8 mouse cellular contexts compared by ENCODE assay signal in genomic region chr12:3982257-3982656, GRCm38 (mm10). TPM values are rescaled to one million over a fixed set of nuclear protein-coding genes. Genes with fewer than 3 reads are reported as not detected.
A peak's percentile ranks its signal among the peaks of the same experiment; 100 is the strongest.
DNase-seq lines count a peak whose midpoint lies in the region; ATAC-seq and TF ChIP-seq lines count a peak whose summit lies in the region.

No protein-coding gene starts in this region.

- H3K4me3 ChIP-seq in neural tube, embryonic 11.5 days (ENCODE audit: low read depth, low read length) = no peak overlapping the region
- H3K4me3 ChIP-seq in hindbrain, embryonic 14.5 days (replicated peaks; ENCODE audit: low read length) = peak overlapping the region; percentile 34
- H3K4me3 ChIP-seq in left cerebral cortex, adult 2 months = no peak overlapping the region; the same call in 1 of the 2 replicates

- H3K27ac ChIP-seq in neural tube, embryonic 11.5 days (ENCODE audit: low read depth, low read length) = no peak overlapping the region
- H3K27ac ChIP-seq in hindbrain, embryonic 14.5 days = peak overlapping the region; percentile 38; the same call in 1 of the 2 replicates
- peak overlapping the region; percentile 89 for H3K27ac ChIP-seq in left cerebral cortex, adult 2 months

- H3K9ac ChIP-seq in neural tube, embryonic 11.5 days (ENCODE audit: low read length) = no peak overlapping the region
- H3K9ac ChIP-seq in hindbrain, embryonic 14.5 days = peak overlapping the region; percentile 55

- peak overlapping the region; percentile 65 for H3K4me2 ChIP-seq in neural tube, embryonic 11.5 days (ENCODE audit: low read depth)
- peak overlapping the region; percentile 75 for H3K4me2 ChIP-seq in hindbrain, embryonic 14.5 days (replicated peaks)

- no peak; the same call in 1 of the 2 replicates for ATAC-seq in neural tube, embryonic 11.5 days (ENCODE audit: insufficient read depth, low FRiP score, low TSS enrichment)
- ATAC-seq in hindbrain, embryonic 14.5 days (ENCODE audit: low FRiP score) = no peak

- no peaks in the 10 kb centered on the region for H3K27me3 ChIP-seq in neural tube, embryonic 11.5 days (ENCODE audit: control insufficient read depth, insufficient read depth, low read length)
- H3K27me3 ChIP-seq in hindbrain, embryonic 14.5 days (ENCODE audit: control insufficient read depth, insufficient read depth, low read length) = no peaks in the 10 kb centered on the region

- 0 out of 2 replicates have a peak, but pooled peaks cover 2% of the 10 kb centered on the region for H3K4me1 ChIP-seq in neural tube, embryonic 11.5 days (ENCODE audit: control insufficient read depth, insufficient read depth, low read length)
- H3K4me1 ChIP-seq in hindbrain, embryonic 14.5 days (replicated peaks; ENCODE audit: control insufficient read depth, insufficient read depth, low read length) = peaks cover 18% of the 10 kb centered on the region; the same call in 1 of the 2 replicates

- no peak for TF ChIP-seq CTCF in left cerebral cortex, adult 2 months (IDR thresholded peaks at IDR 0.05)

- H3K9me3 ChIP-seq in neural tube, embryonic 11.5 days (ENCODE audit: control insufficient read depth, low read length) = no peaks in the 10 kb centered on the region
- no peaks in the 10 kb centered on the region for H3K9me3 ChIP-seq in hindbrain, embryonic 14.5 days (ENCODE audit: control insufficient read depth, low read length)

- no peak for DNase-seq in neural tube, embryonic 11.5 days (ENCODE audit: low spot score)
- DNase-seq in neural tube, embryonic 10.5 days (ENCODE audit: extremely low spot score, low spot score) = no peak
- DNase-seq in cerebellum, adult 8-10 months = peak; percentile 74
- peak; percentile 49 for DNase-seq in hindbrain, embryonic 14.5 days (ENCODE audit: low spot score)
- DNase-seq in left cerebral cortex, adult 2 months (ENCODE audit: extremely low spot score in 1 of 2, low spot score in 2 of 2) = peak; percentile 47 to 62
- DNase-seq in lung, postnatal 4 days = peak; percentile 69 to 79
- DNase-seq in telencephalon, adult 2 months (ENCODE audit: low read depth, low spot score) = peak; percentile 70
- no peak for DNase-seq in spleen, postnatal 14 days (ENCODE audit: low spot score in 2 of 2)

- intact Hi-C loops in left cerebral cortex, adult 2 months (cut with DNase I) = no loop called here

- WGBS in neural tube, embryonic 11.5 days = 28% methylated on average over 6 of the region's 6 CpGs
- 23% methylated on average over 6 of the region's 6 CpGs for WGBS in hindbrain, embryonic 14.5 days

- no peaks in the 10 kb centered on the region; the same call in 1 of the 2 replicates for H3K36me3 ChIP-seq in neural tube, embryonic 11.5 days (ENCODE audit: control insufficient read depth, insufficient read depth, low read length)
- peaks cover 47% of the 10 kb centered on the region for H3K36me3 ChIP-seq in hindbrain, embryonic 14.5 days (replicated peaks; ENCODE audit: control insufficient read depth, insufficient read depth)

RNA-seq across cellular contexts. Expression of gene Pomc, which starts 27.5 kb away (rescaled TPM):
- polyA plus RNA-seq in neural tube, embryonic 11.5 days (2014; fragmentation: Nextera tagmentation; extraction: Ambion mirVana) = 3.8 and 4.4 TPM in 2 replicates
- 3.3 and 3.9 TPM in 2 replicates for polyA plus RNA-seq in hindbrain, embryonic 14.5 days (2014; fragmentation: Nextera tagmentation; extraction: Ambion mirVana)
- 1 to 10 TPM; 1.6 to 2.8 TPM for total RNA-seq in left cerebral cortex, adult 2 months (2021)

RNA-seq across cellular contexts. Expression of gene Efr3b, which starts 56.5 kb away (rescaled TPM):
- 14.1 and 17.5 TPM in 2 replicates for polyA plus RNA-seq in neural tube, embryonic 11.5 days (2014; fragmentation: Nextera tagmentation; extraction: Ambion mirVana)
- polyA plus RNA-seq in hindbrain, embryonic 14.5 days (2014; fragmentation: Nextera tagmentation; extraction: Ambion mirVana) = 35.9 and 36.7 TPM in 2 replicates
- total RNA-seq in left cerebral cortex, adult 2 months (2021) = 100 to 1,000 TPM; 104 to 114 TPM

Comparison
In these comparisons a context has a peak if more than half of its experiments do, and no peak if none do; other contexts are left out.
1. DNase-seq: peak in cerebellum, adult 8-10 months (single experiment), hindbrain, embryonic 14.5 days (single experiment), left cerebral cortex, adult 2 months (2 of 2), lung, postnatal 4 days (2 of 2) and telencephalon, adult 2 months (single experiment); none in neural tube, embryonic 11.5 days (single experiment), neural tube, embryonic 10.5 days (single experiment) and spleen, postnatal 14 days (0 of 2).